Comparison of ENCODE assay signal across 10 mouse cellular contexts in genomic region chr7:78549461-78549860, GRCm38 (mm10).
"Had no signal": no experiment of that assay in that cellular context is flagged by ENCODE, and none has a peak within 500 bp of the region (broad histone marks: within the 10 kb centered on the region; RNA-seq: fewer than 3 reads in every experiment).

No protein-coding gene starts in this region.

- H3K27me3 ChIP-seq: liver, embryonic 13.5 days; lung, embryonic 15.5 days; midbrain, embryonic 12.5 days; stomach, embryonic 15.5 days had no signal

- H3K4me3 ChIP-seq: limb, embryonic 12.5 days; liver, embryonic 13.5 days; lung, embryonic 15.5 days; midbrain, embryonic 12.5 days; stomach, embryonic 15.5 days had no signal

- H3K9me3 ChIP-seq: limb, embryonic 12.5 days; lung, embryonic 15.5 days; midbrain, embryonic 12.5 days; stomach, embryonic 15.5 days had no signal

- H3K4me1 ChIP-seq: limb, embryonic 12.5 days; liver, embryonic 13.5 days; lung, embryonic 15.5 days; stomach, embryonic 15.5 days had no signal

- H3K27ac ChIP-seq: limb, embryonic 12.5 days; liver, embryonic 13.5 days; lung, embryonic 15.5 days; midbrain, embryonic 12.5 days; stomach, embryonic 15.5 days had no signal

- DNase-seq: kidney, postnatal 25 days; liver; liver, embryonic 13.5 days; liver, postnatal 0 days; right cerebral cortex, postnatal 14 days; thymus, postnatal 4 days had no signal

- H3K36me3 ChIP-seq: limb, embryonic 12.5 days; liver, embryonic 13.5 days; lung, embryonic 15.5 days; midbrain, embryonic 12.5 days; stomach, embryonic 15.5 days had no signal
